Mouse (Mus musculus) midbrain, embryonic 15.5 days (tissue): Measurements from ENCODE around the gene Tlx2. TPM values are rescaled to one million over a fixed set of nuclear protein-coding genes. Genes with fewer than 3 reads are reported as not detected.

Experiments
- ATAC-seq: fragments of 200-750 bp; cut with Nextera tagmentation; replicated peaks from 2 replicates; pipeline ENCODE4 v1.8.0; 2017; ENCODE audit warnings: moderate TSS enrichment
- H3K27ac ChIP-seq: fragments of 300-500 bp; sonication (generic); 2 replicates; pipeline ENCODE4 v1.5.1; 2015; ENCODE audit warnings: mild to moderate bottlenecking, inconsistent platforms
- H3K27me3 ChIP-seq: fragments of 300-500 bp; sonication (generic); replicated peaks from 2 replicates; pipeline ENCODE4 v1.6.1; 2015; ENCODE audit warnings: inconsistent platforms
- H3K36me3 ChIP-seq: fragments of 300-500 bp; sonication (generic); replicated peaks from 2 replicates; pipeline ENCODE4 v1.6.1; 2015; ENCODE audit warnings: inconsistent platforms
- H3K4me1 ChIP-seq: fragments of 300-500 bp; sonication (generic); 2 replicates; pipeline ENCODE4 v1.6.1; 2015; ENCODE audit warnings: inconsistent platforms
- H3K4me2 ChIP-seq: fragments of 300-500 bp; sonication (generic); 2 replicates; pipeline ENCODE4 v1.6.1; 2015; ENCODE audit warnings: inconsistent platforms, mild to moderate bottlenecking, moderate library complexity
- H3K4me3 ChIP-seq: fragments of 300-500 bp; sonication (generic); 2 replicates; pipeline ENCODE4 v1.5.1; 2015; ENCODE audit warnings: mild to moderate bottlenecking, inconsistent platforms
- H3K9ac ChIP-seq: fragments of 300-500 bp; sonication (generic); 2 replicates; pipeline ENCODE4 v1.6.1; 2015; ENCODE audit warnings: mild to moderate bottlenecking, inconsistent platforms
- H3K9me3 ChIP-seq: fragments of 300-500 bp; sonication (generic); 2 replicates; pipeline ENCODE4 v1.6.1; 2016; ENCODE audit warnings: inconsistent platforms
- WGBS: fragments of 180-500 bp; shearing (Covaris S2); methylation state at CpG from one replicate; pipeline ENCODE4 v1.1.7; 2015; ENCODE audit warnings: mixed read lengths; 5-methylcytosine and 5-hydroxymethylcytosine counted together
- polyA plus RNA-seq: library from polyadenylated mRNA; unstranded; fragments of >200 nt; fragmentation: Nextera tagmentation; extraction: Ambion mirVana; gene quantifications from 2 replicates; pipeline ENCODE4 v1.2.1, GENCODE M21; 2015

Gene Tlx2
- not detected in 2 replicates for polyA plus RNA-seq

DNA sequence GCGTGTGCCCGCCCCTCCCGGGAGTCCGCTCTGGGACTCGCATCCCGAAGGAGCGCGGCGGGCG is at the start of gene Tlx2:
Tlx2 (minus strand) TSS at position 47 of the 64 bp plus-strand sequence.
- Histone ChIP-seq H3K4me2 (no peak within 1 kb of the TSS), H3K27ac (no peak within 1 kb of the TSS), H3K4me1 (peaks cover 27% of the 10 kb centered on the region), H3K36me3 (no peaks in the 10 kb centered on the region), H3K4me3 (peak within 1 kb of the TSS; percentile 25), H3K9me3 (no peaks in the 10 kb centered on the region), H3K9ac (no peak within 1 kb of the TSS), H3K27me3 (peaks cover 94% of the 10 kb centered on the region)
- ATAC-seq, result no peak
- 0% methylated on average over 9 of the region's 10 CpGs for WGBS

DNA sequence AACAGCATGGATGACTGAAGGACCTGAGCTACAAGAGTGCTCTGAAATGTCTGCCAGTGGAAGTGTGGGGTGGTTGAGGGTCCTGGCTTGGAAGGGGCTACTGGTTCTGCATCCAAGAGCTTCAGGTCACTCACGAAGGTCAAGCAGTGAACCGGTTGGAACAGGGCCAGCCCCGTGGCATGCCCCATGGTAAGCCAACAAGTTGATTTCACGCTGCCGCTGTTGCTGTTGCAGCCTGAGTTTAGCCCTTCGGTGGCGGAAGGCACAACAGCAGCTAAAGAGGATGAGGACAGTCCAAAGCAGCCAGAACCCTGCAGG is 49.6 kb upstream of the Tlx2 start:
- H3K4me1 ChIP-seq, result peaks cover 73% of the 10 kb centered on the region
- H3K4me3 ChIP-seq, result peak overlapping the region; percentile 63
- ATAC-seq, result no peak
- WGBS, result 54% methylated on average over 7 of the region's 7 CpGs
- peak overlapping the region; percentile 86 for H3K4me2 ChIP-seq
- H3K36me3 ChIP-seq, result peaks cover 6% of the 10 kb centered on the region; the same call in 1 of the 2 replicates
- H3K27ac ChIP-seq, result peak overlapping the region; percentile 1; the same call in 1 of the 2 replicates
- no peaks in the 10 kb centered on the region for H3K27me3 ChIP-seq
- peak overlapping the region; percentile 78; the same call in 1 of the 2 replicates for H3K9ac ChIP-seq
- no peaks in the 10 kb centered on the region for H3K9me3 ChIP-seq

DNA sequence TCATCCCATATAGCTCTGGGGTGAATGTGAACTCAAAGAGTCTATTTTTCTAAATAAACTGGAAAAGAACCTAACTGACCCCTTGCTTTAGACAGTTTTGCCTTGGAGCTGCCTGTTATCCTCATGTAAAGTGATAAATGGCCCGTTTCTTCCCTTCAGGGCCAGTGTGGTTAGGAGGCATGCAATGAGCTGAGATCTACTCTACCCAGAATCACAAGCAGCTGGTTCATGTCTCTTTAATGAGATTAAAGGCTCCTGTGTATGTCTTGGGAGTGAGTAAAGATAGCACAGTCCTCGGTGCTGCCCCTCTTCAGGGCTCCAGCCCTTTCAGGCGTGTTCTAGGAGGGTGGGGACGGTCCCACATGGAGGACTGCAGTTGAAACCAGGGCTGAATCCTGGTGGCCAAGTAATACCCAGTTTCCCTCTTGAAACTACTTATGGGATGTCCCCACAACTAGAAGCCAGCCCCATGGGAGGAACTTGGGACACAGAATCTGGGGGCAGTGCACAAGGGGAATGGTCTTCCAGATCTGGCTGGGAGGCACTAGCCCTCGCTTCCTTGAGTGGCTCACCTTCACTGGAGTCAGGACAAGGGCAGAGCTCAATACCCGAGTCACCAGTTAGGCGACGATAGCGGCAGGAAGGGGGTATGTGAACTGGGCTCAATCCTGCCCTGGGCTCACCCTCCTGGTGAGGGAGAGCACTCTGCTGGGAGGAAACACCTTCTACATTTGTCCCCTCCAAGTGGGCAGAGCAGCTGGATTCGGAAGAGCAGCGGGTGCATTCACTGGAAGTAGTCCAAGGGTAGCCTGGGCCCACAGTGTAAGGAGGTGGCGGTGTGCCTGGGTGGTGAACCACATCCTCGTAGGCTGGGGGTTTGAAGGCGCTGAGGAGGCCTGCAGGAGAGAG is 49.0 kb upstream of the Tlx2 start:
- H3K27me3 ChIP-seq, result no peaks in the 10 kb centered on the region
- H3K27ac ChIP-seq, result no peak overlapping the region
- 83% methylated on average over 14 of the region's 14 CpGs for WGBS
- no peak overlapping the region for H3K9ac ChIP-seq
- peaks cover 6% of the 10 kb centered on the region; the same call in 1 of the 2 replicates for H3K36me3 ChIP-seq
- H3K4me1 ChIP-seq, result peaks cover 71% of the 10 kb centered on the region
- H3K9me3 ChIP-seq, result no peaks in the 10 kb centered on the region
- H3K4me2 ChIP-seq, result peak overlapping the region; percentile 86; the same call in 1 of the 2 replicates
- ATAC-seq, result no peak
- H3K4me3 ChIP-seq, result no peak overlapping the region

- Histone ChIP-seq H3K4me3 (no peak overlapping the region), H3K27me3 (no peaks in the 10 kb centered on the region), H3K4me2 (no peak overlapping the region), H3K9me3 (no peaks in the 10 kb centered on the region), H3K9ac (no peak overlapping the region), H3K36me3 (peaks cover 6% of the 10 kb centered on the region; the same call in 1 of the 2 replicates), H3K4me1 (peaks cover 67% of the 10 kb centered on the region), H3K27ac (no peak overlapping the region)
- 88% methylated on average over 11 of the region's 11 CpGs for WGBS
- no peak for ATAC-seq
These were observed 48.3 kb upstream of the Tlx2 start for GRCm38 (mm10) chr6:83118369-83118768.

GRCm38 (mm10) chr6:83117616-83118015 is 47.5 kb upstream of the Tlx2 start:
- no peaks in the 10 kb centered on the region for H3K27me3 ChIP-seq
- H3K4me1 ChIP-seq, result peaks cover 61% of the 10 kb centered on the region
- no peak overlapping the region for H3K4me3 ChIP-seq
- H3K4me2 ChIP-seq, result no peak overlapping the region
- no peaks in the 10 kb centered on the region for H3K9me3 ChIP-seq
- H3K27ac ChIP-seq, result no peak overlapping the region
- ATAC-seq, result no peak
- H3K9ac ChIP-seq, result no peak overlapping the region
- peaks cover 6% of the 10 kb centered on the region; the same call in 1 of the 2 replicates for H3K36me3 ChIP-seq
- WGBS, result 94% methylated on average over 13 of the region's 13 CpGs

DNA sequence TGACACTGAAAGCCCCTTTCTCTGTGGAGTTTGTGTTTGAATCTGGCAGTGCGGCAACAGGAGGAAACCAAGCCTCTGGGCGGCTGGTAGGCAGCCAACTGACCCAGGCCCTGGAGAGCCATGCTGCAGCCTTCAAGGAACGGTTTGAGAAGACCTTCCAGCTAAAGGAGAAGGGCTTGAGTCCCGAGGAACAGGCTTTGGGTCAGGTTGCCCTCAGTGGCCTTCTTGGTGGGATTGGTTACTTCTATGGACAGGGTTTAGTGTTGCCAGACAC is 47.0 kb upstream of the Tlx2 start:
- H3K4me3 ChIP-seq, result peak overlapping the region; percentile 90; the same call in 1 of the 2 replicates
- no peak overlapping the region for H3K9ac ChIP-seq
- H3K9me3 ChIP-seq, result no peaks in the 10 kb centered on the region
- ATAC-seq, result no peak
- no peaks in the 10 kb centered on the region for H3K27me3 ChIP-seq
- no peak overlapping the region for H3K27ac ChIP-seq
- peak overlapping the region; percentile 97; the same call in 1 of the 2 replicates for H3K4me2 ChIP-seq
- WGBS, result 83% methylated on average over 4 of the region's 4 CpGs
- peaks cover 56% of the 10 kb centered on the region for H3K4me1 ChIP-seq
- H3K36me3 ChIP-seq, result peaks cover 6% of the 10 kb centered on the region; the same call in 1 of the 2 replicates

GRCm38 (mm10) chr6:83116373-83117164 is 46.5 kb upstream of the Tlx2 start:
- peak overlapping the region; percentile 84 for H3K9ac ChIP-seq
- peaks cover 51% of the 10 kb centered on the region for H3K4me1 ChIP-seq
- H3K9me3 ChIP-seq, result no peaks in the 10 kb centered on the region
- H3K27ac ChIP-seq, result no peak overlapping the region
- peak overlapping the region; percentile 90 for H3K4me3 ChIP-seq
- H3K27me3 ChIP-seq, result no peaks in the 10 kb centered on the region
- ATAC-seq, result no peak
- peaks cover 6% of the 10 kb centered on the region; the same call in 1 of the 2 replicates for H3K36me3 ChIP-seq
- H3K4me2 ChIP-seq, result peak overlapping the region; percentile 97
- 81% methylated on average over 11 of the region's 11 CpGs for WGBS

DNA sequence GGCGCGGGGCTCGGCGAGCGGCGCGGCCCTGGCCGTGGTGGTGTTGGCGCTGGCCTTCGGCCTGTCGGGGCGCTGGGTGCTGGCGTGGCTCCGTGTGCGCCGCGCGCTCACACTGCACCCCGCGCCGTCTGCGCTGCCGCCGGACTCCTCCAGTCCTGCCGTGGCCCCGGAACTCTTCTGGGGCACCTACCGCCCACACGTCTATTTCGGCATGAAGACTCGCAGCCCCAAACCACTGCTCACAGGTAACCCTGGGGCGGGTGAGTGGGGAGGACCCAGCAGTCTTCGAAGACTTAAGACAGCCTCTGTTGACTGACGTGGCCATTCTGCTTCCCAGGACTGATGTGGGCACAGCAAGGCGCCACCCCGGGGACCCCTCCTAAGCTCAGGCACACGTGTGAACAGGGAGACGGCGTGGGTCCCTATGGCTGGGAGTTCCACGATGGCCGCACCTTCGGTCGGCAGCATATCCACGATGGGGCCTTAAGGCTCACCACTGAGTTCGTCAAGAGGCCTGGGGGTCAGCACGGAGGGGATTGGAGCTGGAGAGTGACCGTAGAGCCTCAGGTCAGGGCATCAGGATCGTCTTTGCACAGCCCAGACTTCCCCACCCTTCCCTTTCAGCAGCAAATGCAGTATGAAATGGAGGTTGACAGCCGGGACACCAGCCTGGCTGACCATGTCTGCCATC is 45.7 kb upstream of the Tlx2 start:
- Histone ChIP-seq H3K4me2 (peak overlapping the region; percentile 97), H3K9me3 (no peaks in the 10 kb centered on the region), H3K27me3 (no peaks in the 10 kb centered on the region), H3K27ac (peak overlapping the region; percentile 85), H3K9ac (peak overlapping the region; percentile 84), H3K36me3 (peaks cover 6% of the 10 kb centered on the region; the same call in 1 of the 2 replicates), H3K4me1 (peaks cover 53% of the 10 kb centered on the region), H3K4me3 (peak overlapping the region; percentile 90)
- 2% methylated on average over 45 of the region's 48 CpGs for WGBS
- ATAC-seq, result peak; percentile 59

- Histone ChIP-seq H3K36me3 (peaks cover 6% of the 10 kb centered on the region; the same call in 1 of the 2 replicates), H3K9me3 (no peaks in the 10 kb centered on the region), H3K9ac (peak within 1 kb of the TSS; percentile 84), H3K27me3 (no peaks in the 10 kb centered on the region), H3K27ac (peak within 1 kb of the TSS; percentile 85), H3K4me3 (peak within 1 kb of the TSS; percentile 90), H3K4me1 (peaks cover 54% of the 10 kb centered on the region), H3K4me2 (peak within 1 kb of the TSS; percentile 97)
- WGBS, result 1% methylated on average over 55 of the region's 58 CpGs
- peak; percentile 89 for ATAC-seq
These were observed 45.0 kb upstream of the Tlx2 start, which contains the start of gene Mogs for GRCm38 (mm10) chr6:83115011-83115671. TSS of gene Mogs (plus strand) at chr6:83115496.

DNA sequence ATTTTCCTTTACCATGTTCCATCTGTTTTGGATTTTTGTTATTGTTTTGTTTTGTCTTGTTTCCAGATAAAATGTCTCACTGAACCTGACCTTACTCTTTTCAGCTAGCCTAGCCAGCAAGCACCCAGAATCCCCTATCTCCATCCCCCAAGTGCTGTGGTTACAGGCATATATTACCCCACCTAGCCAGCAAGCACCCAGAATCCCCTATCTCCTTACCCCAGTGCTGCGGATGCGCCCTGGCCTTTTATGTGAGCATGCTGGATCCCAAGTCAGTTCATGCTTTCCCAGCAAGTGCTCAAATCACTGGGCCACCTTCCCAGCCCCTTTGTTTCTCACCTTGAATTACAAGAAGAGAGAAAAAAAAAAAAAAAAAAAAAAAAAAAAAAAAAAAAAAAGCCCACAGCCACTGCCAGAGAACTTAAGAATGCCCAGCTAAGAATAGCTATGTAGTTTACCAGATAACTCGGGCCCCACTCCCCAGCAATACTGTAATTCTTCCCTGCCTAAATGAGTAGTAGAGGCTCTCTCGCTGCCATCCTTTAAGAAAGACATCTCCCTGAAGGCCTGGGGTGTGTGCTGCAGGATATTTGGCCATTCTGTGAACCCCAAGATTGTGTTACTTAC is 41.5 kb upstream of the Tlx2 start:
- H3K9ac ChIP-seq, result no peak overlapping the region
- no peak overlapping the region for H3K4me2 ChIP-seq
- no peaks in the 10 kb centered on the region for H3K9me3 ChIP-seq
- whole genome bisulfite sequencing, result 93% methylated on average over 4 of the region's 4 CpGs
- H3K4me1 ChIP-seq, result peaks cover 45% of the 10 kb centered on the region
- H3K4me3 ChIP-seq, result no peak overlapping the region
- no peaks in the 10 kb centered on the region for H3K27me3 ChIP-seq
- no peak overlapping the region for H3K27ac ChIP-seq
- ATAC-seq, result no peak
- H3K36me3 ChIP-seq, result no peaks in the 10 kb centered on the region

- Histone ChIP-seq H3K9ac (peak within 1 kb of the TSS; percentile 77), H3K4me3 (peak within 1 kb of the TSS; percentile 72), H3K27me3 (no peaks in the 10 kb centered on the region), H3K9me3 (no peaks in the 10 kb centered on the region), H3K27ac (peak within 1 kb of the TSS; percentile 77), H3K36me3 (0 out of 2 replicates have a peak, but pooled peaks cover 2% of the 10 kb centered on the region), H3K4me1 (peaks cover 29% of the 10 kb centered on the region), H3K4me2 (peak within 1 kb of the TSS; percentile 92)
- ATAC-seq, result peak; percentile 92
- under 1% methylated on average over 76 of the region's 76 CpGs for WGBS
These were observed 38.9 kb upstream of the Tlx2 start, which contains the start of gene Mrpl53 for GRCm38 (mm10) chr6:83108762-83109668. TSS of gene Mrpl53 (plus strand) at chr6:83109040.
